Mouse (Mus musculus) myocyte (in vitro differentiated cells): ENCODE data around the gene Slc25a44. TPM values are rescaled to one million over a fixed set of nuclear protein-coding genes. Genes with fewer than 3 reads are reported as not detected.

Experiments used
- H3K27me3 ChIP-seq: one replicate; pipeline ENCODE4 v1.6.1; 2011; ENCODE audit not compliant: control insufficient read depth, insufficient read depth, insufficient read length
- H3K36me3 ChIP-seq: one replicate; pipeline ENCODE4 v1.6.1; 2011; ENCODE audit not compliant: control insufficient read depth, insufficient read depth
- H3K4me2 ChIP-seq: one replicate; pipeline ENCODE4 v1.6.1; 2011; ENCODE audit warnings: low read depth, control low read depth
- H3K4me3 ChIP-seq: one replicate; pipeline ENCODE4 v1.5.1; 2011; ENCODE audit warnings: mild to moderate bottlenecking, control low read depth, moderate library complexity
- H3K79me2 ChIP-seq: one replicate; pipeline ENCODE4 v1.6.1; 2011; ENCODE audit not compliant: control insufficient read depth, insufficient read depth
- H3ac ChIP-seq: one replicate; pipeline ENCODE4 v1.6.1; 2011; ENCODE audit not compliant: control insufficient read depth, insufficient read length
- CEBPB ChIP-seq: IDR thresholded peaks from 2 replicates; pipeline ENCODE4 v1.6.1; 2011; ENCODE audit warnings: mild to moderate bottlenecking, moderate library complexity; ENCODE audit not compliant: poor library complexity, insufficient read depth, severe bottlenecking
- E2F4 ChIP-seq: IDR thresholded peaks from one replicate; pipeline ENCODE4 v1.6.1; 2011; ENCODE audit warnings: mild to moderate bottlenecking, control low read depth, moderate library complexity; ENCODE audit not compliant: insufficient read depth
- MAX ChIP-seq: IDR thresholded peaks from one replicate; pipeline ENCODE4 v1.6.1; 2011; ENCODE audit warnings: low read depth, mild to moderate bottlenecking, control low read depth
- MYOD1 ChIP-seq, 3 experiments: IDR thresholded peaks; one replicate each; pipeline ENCODE4 v1.6.1; 2011; ENCODE audit warnings: control low read depth in 2 of 3, low read depth in 2 of 3, mild to moderate bottlenecking in 2 of 3, moderate library complexity in 1 of 3; ENCODE audit not compliant: insufficient read length in 2 of 3, control insufficient read depth in 1 of 3
- MYOG ChIP-seq, 3 experiments: IDR thresholded peaks; one replicate each; pipeline ENCODE4 v1.6.1; 2011; ENCODE audit warnings: control low read depth in 2 of 3, low read depth in 2 of 3, mild to moderate bottlenecking in 2 of 3; ENCODE audit not compliant: insufficient read length in 2 of 3, control insufficient read depth in 1 of 3, insufficient read depth in 1 of 3
- POLR2A ChIP-seq: IDR thresholded peaks from one replicate; pipeline ENCODE4 v1.6.1; 2011; ENCODE audit warnings: low read depth, mild to moderate bottlenecking, control low read depth, moderate library complexity; ENCODE audit not compliant: insufficient read length
- POLR2AphosphoS2 ChIP-seq: IDR thresholded peaks from one replicate; pipeline ENCODE4 v1.6.1; 2011; ENCODE audit warnings: low read depth, control low read depth; ENCODE audit not compliant: insufficient read length
- REST ChIP-seq: IDR thresholded peaks from one replicate; pipeline ENCODE4 v1.6.1; 2011; ENCODE audit warnings: mild to moderate bottlenecking, control low read depth, moderate library complexity; ENCODE audit not compliant: insufficient read depth, insufficient read length
- SRF ChIP-seq: IDR thresholded peaks from one replicate; pipeline ENCODE4 v1.6.1; 2011; ENCODE audit warnings: low read depth; ENCODE audit not compliant: control insufficient read depth, insufficient read length
- TCF12 ChIP-seq: IDR thresholded peaks from one replicate; pipeline ENCODE4 v1.6.1; 2011; ENCODE audit warnings: mild to moderate bottlenecking, control low read depth; ENCODE audit not compliant: poor library complexity, insufficient read depth, severe bottlenecking
- TCF3 ChIP-seq: IDR thresholded peaks from one replicate; pipeline ENCODE4 v1.6.1; 2011; ENCODE audit warnings: low read depth, control low read depth; ENCODE audit not compliant: insufficient read length
- USF1 ChIP-seq: IDR thresholded peaks from one replicate; pipeline ENCODE4 v1.6.1; 2011; ENCODE audit warnings: low read depth, mild to moderate bottlenecking, control low read depth, moderate library complexity
- polyA plus RNA-seq: library from polyadenylated mRNA; unstranded; fragments of >200 nt; fragmentation: generic; extraction: Trizol; gene quantifications from one replicate; pipeline ENCODE4 v1.2.1, GENCODE M21; 2012; ENCODE audit warnings: missing spikeins

The Slc25a44 gene
- polyA plus RNA-seq, 1 experiment = 19.3 TPM

GRCm38 (mm10) chr3:88409741-88410644 is 14.9 kb downstream of the Slc25a44 start, which contains the start of gene Pmf1:
TSS of gene Pmf1 (minus strand) at chr3:88410331.
- H3K36me3 ChIP-seq = peaks cover 4% of the 10 kb centered on the region
- peak within 1 kb of the TSS; percentile 76 for H3K4me2 ChIP-seq
- peak in 1 of 3 experiments; percentile 25 for TF ChIP-seq MYOD1 (IDR thresholded peaks at IDR 0.05; ENCODE audit: control insufficient read depth in 1 of 3, insufficient read length in 2 of 3, low read depth in 2 of 3)
- TF ChIP-seq POLR2AphosphoS2 = peak; percentile 99
- TF ChIP-seq POLR2A = peak; percentile 100
- TF ChIP-seq MAX = no peak
- TF ChIP-seq TCF3 = no peak
- TF ChIP-seq TCF12 = no peak
- no peak for TF ChIP-seq SRF
- TF ChIP-seq CEBPB = no peak
- TF ChIP-seq E2F4 = peak; percentile 58
- TF ChIP-seq REST = no peak
- TF ChIP-seq USF1 = peak; percentile 97
- TF ChIP-seq MYOG (IDR thresholded peaks at IDR 0.05; ENCODE audit: control insufficient read depth in 1 of 3, insufficient read depth in 1 of 3, insufficient read length in 2 of 3, low read depth in 2 of 3) = peak in 1 of 3 experiments; percentile 39
- peak within 1 kb of the TSS; percentile 30 for H3ac ChIP-seq
- no peaks in the 10 kb centered on the region for H3K27me3 ChIP-seq
- peak within 1 kb of the TSS; percentile 83 for H3K4me3 ChIP-seq
- peaks cover 16% of the 10 kb centered on the region for H3K79me2 ChIP-seq

- no peak for TF ChIP-seq CEBPB
- TF ChIP-seq TCF3 = no peak
- no peak for TF ChIP-seq USF1
- TF ChIP-seq MYOG (IDR thresholded peaks at IDR 0.05; ENCODE audit: control insufficient read depth in 1 of 3, insufficient read depth in 1 of 3, insufficient read length in 2 of 3, low read depth in 2 of 3) = no peak
- no peak for TF ChIP-seq SRF
- no peak for TF ChIP-seq E2F4
- TF ChIP-seq TCF12 = no peak
- TF ChIP-seq POLR2AphosphoS2 = no peak
- TF ChIP-seq REST = no peak
- TF ChIP-seq MYOD1 (IDR thresholded peaks at IDR 0.05; ENCODE audit: control insufficient read depth in 1 of 3, insufficient read length in 2 of 3, low read depth in 2 of 3) = no peak
- no peak for TF ChIP-seq MAX
- TF ChIP-seq POLR2A = no peak
- Histone ChIP-seq H3K4me3 (peak overlapping the region; percentile 83), H3ac (peak overlapping the region; percentile 30), H3K27me3 (no peaks in the 10 kb centered on the region), H3K79me2 (peaks cover 16% of the 10 kb centered on the region), H3K4me2 (peak overlapping the region; percentile 76), H3K36me3 (no peaks in the 10 kb centered on the region)
These were observed 16.0 kb downstream of the Slc25a44 start for GRCm38 (mm10) chr3:88408953-88409352.

GRCm38 (mm10) chr3:88407529-88407928 is 17.4 kb downstream of the Slc25a44 start:
- no peak overlapping the region for H3K4me3 ChIP-seq
- H3ac ChIP-seq = no peak overlapping the region
- H3K36me3 ChIP-seq = no peaks in the 10 kb centered on the region
- H3K27me3 ChIP-seq = no peaks in the 10 kb centered on the region
- TF ChIP-seq TCF3 (no peak), E2F4 (no peak), POLR2AphosphoS2 (no peak), MAX (no peak), POLR2A (no peak), MYOG (IDR thresholded peaks at IDR 0.05; ENCODE audit: control insufficient read depth in 1 of 3, insufficient read depth in 1 of 3, insufficient read length in 2 of 3, low read depth in 2 of 3) (no peak), TCF12 (no peak), SRF (no peak), MYOD1 (IDR thresholded peaks at IDR 0.05; ENCODE audit: control insufficient read depth in 1 of 3, insufficient read length in 2 of 3, low read depth in 2 of 3) (no peak), CEBPB (no peak), REST (no peak), USF1 (no peak)
- H3K79me2 ChIP-seq = peaks cover 16% of the 10 kb centered on the region
- no peak overlapping the region for H3K4me2 ChIP-seq

GRCm38 (mm10) chr3:88407090-88407489 is 17.8 kb downstream of the Slc25a44 start:
- Histone ChIP-seq H3ac (no peak overlapping the region), H3K4me3 (no peak overlapping the region), H3K27me3 (no peaks in the 10 kb centered on the region), H3K79me2 (peaks cover 16% of the 10 kb centered on the region), H3K36me3 (no peaks in the 10 kb centered on the region), H3K4me2 (no peak overlapping the region)
- TF ChIP-seq MYOG (IDR thresholded peaks at IDR 0.05; ENCODE audit: control insufficient read depth in 1 of 3, insufficient read depth in 1 of 3, insufficient read length in 2 of 3, low read depth in 2 of 3) (peak in 1 of 3 experiments; percentile 4), E2F4 (no peak), USF1 (peak; percentile 34), TCF3 (no peak)
